Mouse (Mus musculus) right cerebral cortex, postnatal 25 days (tissue): Measurements from ENCODE around the gene Gm49450.

Experiments
- DNase-seq: peaks from one replicate; pipeline ENCODE4 v3.0.0; 2022

Gene Gm49450

DNA sequence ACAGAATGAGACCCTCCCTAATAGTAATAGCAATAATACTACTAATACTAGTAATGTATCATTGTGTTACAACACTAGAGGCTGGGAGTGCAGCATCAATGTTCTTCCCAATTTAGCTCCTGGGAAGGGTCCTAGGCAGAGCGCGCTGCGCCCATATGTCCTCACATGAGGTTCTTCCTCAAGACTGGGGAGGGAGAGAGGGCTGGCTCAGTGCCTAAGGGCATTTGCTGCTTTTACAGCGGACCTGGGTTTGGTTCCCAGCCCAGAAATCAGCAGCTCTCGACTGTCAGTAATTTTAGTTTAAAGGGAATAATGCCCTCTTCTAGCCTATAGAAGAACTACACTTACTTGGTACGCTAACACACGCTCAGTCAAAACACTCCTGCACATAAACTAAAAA, 65.8 kb downstream of the Gm49450 start:
- no peak for DNase-seq

DNA sequence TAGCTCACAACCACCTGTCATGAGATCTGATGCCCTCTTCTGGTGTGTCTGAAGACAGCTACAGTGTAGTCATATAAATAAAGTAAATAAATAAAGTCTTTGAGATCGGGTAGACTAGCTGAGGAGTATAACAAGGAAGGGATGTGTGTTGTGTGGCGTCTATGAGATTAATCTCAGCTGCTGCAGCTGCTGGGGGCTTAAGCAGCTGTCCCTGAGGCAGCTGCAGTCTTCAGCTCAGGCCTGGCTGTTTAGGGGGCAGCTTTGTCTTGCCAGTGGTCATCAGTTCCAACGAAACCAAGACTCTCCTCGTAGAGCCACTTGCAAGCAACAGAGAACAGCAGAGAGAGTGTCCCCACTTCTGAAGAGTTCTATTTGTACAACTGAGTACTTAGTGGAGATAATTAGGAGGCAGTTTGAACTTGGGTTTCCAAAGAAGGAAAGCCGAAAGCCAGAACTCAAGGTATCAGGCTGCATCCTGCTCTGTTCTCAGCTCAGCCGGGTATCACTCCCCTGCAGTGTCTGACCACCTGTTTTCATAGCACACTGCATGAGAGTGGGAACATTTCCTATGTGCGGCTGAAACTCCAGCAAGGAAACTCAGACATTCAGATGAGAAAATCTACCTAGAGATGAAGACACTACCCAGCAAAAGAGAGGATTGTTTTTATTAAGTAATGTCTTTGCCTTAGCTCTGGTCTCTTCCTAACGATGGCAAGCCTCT, 66.5 kb downstream of the Gm49450 start:
- no peak for DNase-seq

- no peak for DNase-seq
Measured at GRCm38 (mm10) chr15:98884106-98884505, 69.2 kb downstream of the Gm49450 start.

DNA sequence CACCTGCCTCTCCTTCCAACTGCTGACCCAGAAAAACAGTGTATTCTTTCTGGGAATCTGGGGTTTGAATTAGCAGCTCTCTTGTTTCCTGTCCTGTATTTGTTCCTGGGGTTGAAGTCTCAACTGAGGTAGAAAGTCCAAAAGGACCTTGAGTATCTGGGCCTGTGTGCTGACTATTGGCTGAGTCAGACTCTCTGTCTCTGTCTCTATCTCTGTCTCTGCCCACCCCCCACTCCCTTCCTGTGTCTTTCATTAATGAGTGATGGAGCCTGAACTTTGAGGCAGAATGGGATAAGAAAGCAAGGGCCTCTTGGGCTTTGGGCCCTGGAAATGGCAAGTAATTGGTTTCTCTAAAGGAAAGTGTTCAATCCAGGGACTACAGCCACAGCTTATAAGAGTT, 69.7 kb downstream of the Gm49450 start:
- DNase-seq, result no peak
